In the genomic region with DNA sequence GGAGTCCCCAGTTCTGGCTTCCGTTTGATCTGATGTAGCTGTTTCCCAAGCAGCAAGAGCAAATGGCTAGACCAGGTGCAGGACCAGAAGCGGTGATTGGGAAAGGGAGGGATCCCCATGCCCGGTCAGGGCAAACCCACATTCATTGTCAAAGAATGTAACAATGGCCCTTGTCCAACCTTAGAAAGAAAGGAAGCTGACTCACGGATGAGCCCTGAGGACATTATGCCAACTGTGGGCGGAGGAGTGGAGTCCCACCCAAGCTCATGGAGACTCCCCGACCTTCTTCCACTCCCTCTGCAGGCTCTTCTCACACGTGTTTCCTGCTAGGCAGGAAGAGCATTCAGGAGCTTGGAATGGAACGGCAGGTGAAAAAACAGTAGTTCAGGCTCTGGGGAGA, we compare ENCODE assay signal across 14 mouse cellular contexts. TPM values are rescaled to one million over a fixed set of nuclear protein-coding genes. Genes with fewer than 3 reads are reported as not detected.
A peak's percentile ranks its signal among the peaks of the same experiment; 100 is the strongest.
DNase-seq lines count a peak whose midpoint lies in the region; ATAC-seq lines count a peak whose summit lies in the region.
"Had no signal": no experiment of that assay in that cellular context is flagged by ENCODE, and none has a peak within 500 bp of the region (broad histone marks: within the 10 kb centered on the region; RNA-seq: fewer than 3 reads in every experiment).

No protein-coding gene starts in this region.

- peaks cover 18% of the 10 kb centered on the region; the same call in 1 of the 2 replicates for H3K4me1 ChIP-seq in kidney, embryonic 15.5 days
- H3K4me1 ChIP-seq in brown adipose tissue, adult 24 weeks (ENCODE audit: control insufficient read depth, insufficient read depth, insufficient read length, low read length) = peaks cover 4% of the 10 kb centered on the region; the same call in 1 of the 2 replicates
- no peaks in the 10 kb centered on the region for H3K4me1 ChIP-seq in midbrain, embryonic 13.5 days (replicated peaks)

- H3K9ac ChIP-seq in kidney, embryonic 15.5 days = no peak overlapping the region
- H3K9ac ChIP-seq in midbrain, embryonic 13.5 days (replicated peaks) = no peak overlapping the region
- H3K9ac ChIP-seq: liver, embryonic 12.5 days had no signal

- no peak overlapping the region for H3K4me2 ChIP-seq in kidney, embryonic 15.5 days
- H3K4me2 ChIP-seq in midbrain, embryonic 13.5 days (replicated peaks) = no peak overlapping the region
- H3K4me2 ChIP-seq: liver, embryonic 12.5 days had no signal

- no peaks in the 10 kb centered on the region for H3K27me3 ChIP-seq in kidney, embryonic 15.5 days
- H3K27me3 ChIP-seq in midbrain, embryonic 13.5 days = no peaks in the 10 kb centered on the region

- no peaks in the 10 kb centered on the region for H3K9me3 ChIP-seq in kidney, embryonic 15.5 days (replicated peaks)
- no peaks in the 10 kb centered on the region; the same call in 1 of the 2 replicates for H3K9me3 ChIP-seq in midbrain, embryonic 13.5 days
- H3K9me3 ChIP-seq: liver, embryonic 12.5 days had no signal

- H3K36me3 ChIP-seq in kidney, embryonic 15.5 days = peaks cover 6% of the 10 kb centered on the region; the same call in 1 of the 2 replicates
- H3K36me3 ChIP-seq in midbrain, embryonic 13.5 days = 0 out of 2 replicates have a peak, but pooled peaks cover 3% of the 10 kb centered on the region

- H3K27ac ChIP-seq in kidney, embryonic 15.5 days = no peak overlapping the region
- H3K27ac ChIP-seq in brown adipose tissue, adult 24 weeks (replicated peaks; ENCODE audit: low read depth, low read length) = peak overlapping the region; percentile 56
- H3K27ac ChIP-seq in midbrain, embryonic 13.5 days = no peak overlapping the region
- H3K27ac ChIP-seq: liver, embryonic 12.5 days had no signal

- intact Hi-C loops in heart, postnatal 25 days (cut with DNase I) = no loop called here

- DNase-seq in kidney, adult 8-10 months = peak; percentile 35 to 61
- DNase-seq in heart, postnatal 25 days (ENCODE audit: low spot score) = peak; percentile 65
- DNase-seq in lung, postnatal 4 days = peak; percentile 57 to 77
- DNase-seq in right cerebral cortex, postnatal 14 days = no peak
- no peak for DNase-seq in cerebellum, postnatal 4 days (ENCODE audit: low spot score in 2 of 2)
- DNase-seq: right cerebral cortex, adult 18-20 months; thymus, postnatal 36 days had no signal

- no peak overlapping the region for H3K4me3 ChIP-seq in kidney, embryonic 15.5 days (replicated peaks)
- H3K4me3 ChIP-seq in brown adipose tissue, adult 24 weeks (ENCODE audit: insufficient read depth, low read depth, low read length) = no peak overlapping the region
- H3K4me3 ChIP-seq in midbrain, embryonic 13.5 days (replicated peaks) = no peak overlapping the region
- H3K4me3 ChIP-seq: liver, embryonic 12.5 days had no signal

- WGBS in kidney, embryonic 15.5 days = 61% methylated on average over 8 of the region's 8 CpGs
- 78% methylated on average over 8 of the region's 8 CpGs for WGBS in midbrain, embryonic 13.5 days

- no peak for ATAC-seq in kidney, embryonic 15.5 days (replicated peaks; ENCODE audit: low FRiP score)
- no peak for ATAC-seq in midbrain, embryonic 13.5 days

RNA-seq across cellular contexts. Expression of a gene that starts 16.1 kb away (rescaled TPM):
- 65.1 and 69.6 TPM in 2 replicates for polyA plus RNA-seq in kidney, embryonic 15.5 days (2015; fragmentation: Nextera tagmentation; extraction: Ambion mirVana)
- 15.7 and 21.6 TPM in 2 replicates for polyA plus RNA-seq in brown adipose tissue, adult 24 weeks (2012; ENCODE audit: insufficient read depth, insufficient read length, missing spikeins)
- 10 to 100 TPM; 34.7 to 34.8 TPM for total RNA-seq in heart, postnatal 25 days (2021)
- polyA plus RNA-seq in midbrain, embryonic 13.5 days (2015; fragmentation: Nextera tagmentation; extraction: Ambion mirVana) = 64.2 and 67.8 TPM in 2 replicates

RNA-seq across cellular contexts. Expression of a gene that starts 27.5 kb away (rescaled TPM):
- 13.0 and 14.0 TPM in 2 replicates for polyA plus RNA-seq in kidney, embryonic 15.5 days (2015; fragmentation: Nextera tagmentation; extraction: Ambion mirVana)
- 23.0 and 26.8 TPM in 2 replicates for polyA plus RNA-seq in brown adipose tissue, adult 24 weeks (2012; ENCODE audit: insufficient read depth, insufficient read length, missing spikeins)
- total RNA-seq in heart, postnatal 25 days (2021) = 10 to 100 TPM; 14.4 to 21.9 TPM
- 8.7 and 8.8 TPM in 2 replicates for polyA plus RNA-seq in midbrain, embryonic 13.5 days (2015; fragmentation: Nextera tagmentation; extraction: Ambion mirVana)
- total RNA-seq: hematopoietic stem cell, adult 5-6 weeks had no signal

RNA-seq across cellular contexts. Expression of a gene that starts 39.9 kb away (rescaled TPM):
- not detected in 2 replicates for polyA plus RNA-seq in kidney, embryonic 15.5 days (2015; fragmentation: Nextera tagmentation; extraction: Ambion mirVana)
- polyA plus RNA-seq in brown adipose tissue, adult 24 weeks (2012; ENCODE audit: insufficient read depth, insufficient read length, missing spikeins) = not detected in 2 replicates
- total RNA-seq in heart, postnatal 25 days (2021) = not detected
- polyA plus RNA-seq in midbrain, embryonic 13.5 days (2015; fragmentation: Nextera tagmentation; extraction: Ambion mirVana) = not detected in 2 replicates
- total RNA-seq: hematopoietic stem cell, adult 5-6 weeks; layer of hippocampus, postnatal 10 days; monocyte, adult 5-6 weeks had no signal
- polyA plus RNA-seq: liver, embryonic 12.5 days had no signal

RNA-seq across cellular contexts. Expression of a gene that starts 48.8 kb away (rescaled TPM):
- polyA plus RNA-seq in kidney, embryonic 15.5 days (2015; fragmentation: Nextera tagmentation; extraction: Ambion mirVana) = 329 and 368 TPM in 2 replicates
- polyA plus RNA-seq in brown adipose tissue, adult 24 weeks (2012; ENCODE audit: insufficient read depth, insufficient read length, missing spikeins) = not detected in 2 replicates
- under 1 TPM; 0.78 to 0.83 TPM for total RNA-seq in heart, postnatal 25 days (2021)
- 5.7 and 6.8 TPM in 2 replicates for polyA plus RNA-seq in midbrain, embryonic 13.5 days (2015; fragmentation: Nextera tagmentation; extraction: Ambion mirVana)
- total RNA-seq: monocyte, adult 5-6 weeks had no signal

RNA-seq across cellular contexts. Expression of a gene that starts 52.6 kb away (rescaled TPM):
- polyA plus RNA-seq in kidney, embryonic 15.5 days (2015; fragmentation: Nextera tagmentation; extraction: Ambion mirVana) = 7.7 and 8.3 TPM in 2 replicates
- polyA plus RNA-seq in brown adipose tissue, adult 24 weeks (2012; ENCODE audit: insufficient read depth, insufficient read length, missing spikeins) = 2.4 TPM in 1 of 2 replicates, not detected in the other
- 1 to 10 TPM; 1.4 to 2.5 TPM for total RNA-seq in heart, postnatal 25 days (2021)
- polyA plus RNA-seq in midbrain, embryonic 13.5 days (2015; fragmentation: Nextera tagmentation; extraction: Ambion mirVana) = 4.5 and 5.2 TPM in 2 replicates
- total RNA-seq: hematopoietic stem cell, adult 5-6 weeks; monocyte, adult 5-6 weeks had no signal

Comparison
In these comparisons a context has a peak if more than half of its experiments do, and no peak if none do; other contexts are left out.
1. DNase-seq: peak in kidney, adult 8-10 months (2 of 2), heart, postnatal 25 days (single experiment) and lung, postnatal 4 days (2 of 2); none in right cerebral cortex, postnatal 14 days (single experiment) and cerebellum, postnatal 4 days (0 of 2).